Mouse (Mus musculus) liver, adult 2 months (tissue): ENCODE measurements at regions not wholly inside any gene's neighbourhood (a gene's known extent, or its start where the extent isn't known, plus 50 kb on each side); places are given as distances from the start of the nearest gene placed in this dataset.

Experiments used
- DNase-seq: peaks from one replicate; pipeline ENCODE4 v3.0.0-alpha.2; 2011; ENCODE audit warnings: low read depth, low spot score; ENCODE audit errors: extremely low read depth
- H3K27ac ChIP-seq: fragments of 200-500 bp; replicated peaks from 2 replicates; pipeline ENCODE4 v1.5.1; 2012; ENCODE audit warnings: low read depth, mild to moderate bottlenecking, control low read depth, inconsistent platforms, low read length; ENCODE audit not compliant: insufficient read depth
- H3K27me3 ChIP-seq: fragments of 200-500 bp; 2 replicates; pipeline ENCODE4 v1.6.1; 2012; ENCODE audit warnings: mild to moderate bottlenecking, moderate library complexity, low read length, inconsistent platforms; ENCODE audit not compliant: control insufficient read depth, insufficient read depth
- H3K36me3 ChIP-seq: fragments of 200-500 bp; 2 replicates; pipeline ENCODE4 v1.6.1; 2012; ENCODE audit warnings: low read length, inconsistent platforms; ENCODE audit not compliant: control insufficient read depth, insufficient read depth
- H3K4me1 ChIP-seq: fragments of 200-500 bp; 2 replicates; pipeline ENCODE4 v1.6.1; 2011; ENCODE audit warnings: low read length; ENCODE audit not compliant: control insufficient read depth, insufficient read depth
- H3K4me3 ChIP-seq: fragments of 200-500 bp; 2 replicates; pipeline ENCODE4 v1.5.1; 2011; ENCODE audit warnings: low read depth, mild to moderate bottlenecking, control low read depth, low read length, moderate library complexity; ENCODE audit not compliant: insufficient read depth
- H3K79me2 ChIP-seq: fragments of 200-500 bp; 2 replicates; pipeline ENCODE4 v1.6.1; 2012; ENCODE audit warnings: inconsistent platforms, mild to moderate bottlenecking, low read length, moderate library complexity; ENCODE audit not compliant: control insufficient read depth, insufficient read depth
- H3K9ac ChIP-seq: fragments of 200-500 bp; 2 replicates; pipeline ENCODE4 v1.6.1; 2012; ENCODE audit warnings: low read depth, mild to moderate bottlenecking, control low read depth, inconsistent platforms, low read length
- CTCF ChIP-seq: fragments of 200-500 bp; IDR thresholded peaks from 2 replicates; pipeline ENCODE4 v1.5.1; 2011; ENCODE audit warnings: low read depth, low read length, control low read depth
- POLR2A ChIP-seq: fragments of 200-500 bp; IDR thresholded peaks from 2 replicates; pipeline ENCODE4 v1.6.1; 2011; ENCODE audit warnings: low read length, control low read depth; ENCODE audit not compliant: insufficient read depth; ENCODE audit errors: extremely low read depth
- WGBS: fragments of 180-500 bp; shearing (Covaris S2); methylation state at CpG from one replicate; pipeline ENCODE4 v1.1.7; 2018; 5-methylcytosine and 5-hydroxymethylcytosine counted together

DNA sequence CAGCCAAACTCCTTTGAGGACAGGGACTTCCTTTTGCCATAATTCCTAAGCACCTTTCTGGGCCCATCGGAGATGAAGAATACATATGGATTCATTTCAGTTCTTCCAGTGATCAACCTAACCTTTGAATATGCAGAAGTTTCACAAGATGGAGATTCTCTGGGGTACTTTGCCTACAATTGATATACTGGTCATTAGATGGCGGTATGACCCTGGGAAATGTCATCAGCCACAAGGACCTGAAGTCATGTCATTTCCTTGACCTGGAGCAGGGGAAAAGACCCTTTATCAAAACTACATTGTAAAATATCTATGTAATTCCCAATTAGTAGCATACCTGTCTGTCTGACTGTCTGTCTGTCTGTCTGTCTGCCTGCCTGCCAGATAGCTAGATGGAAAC is 164.0 kb upstream of the Slc24a3 start:
- H3K9ac ChIP-seq = no peak overlapping the region

GRCm38 (mm10) chr2:145010674-145011073 is 156.9 kb upstream of the Slc24a3 start:
- TF ChIP-seq CTCF (no peak), POLR2A (no peak)
- Histone ChIP-seq H3K9ac (no peak overlapping the region), H3K79me2 (no peaks in the 10 kb centered on the region), H3K27me3 (no peaks in the 10 kb centered on the region), H3K36me3 (no peaks in the 10 kb centered on the region), H3K27ac (no peak overlapping the region), H3K4me1 (no peaks in the 10 kb centered on the region), H3K4me3 (no peak overlapping the region)
- no peak for DNase-seq

More for the DNA sequence above, 164.0 kb upstream of the Slc24a3 start:
- no peak for TF ChIP-seq CTCF
- no peak for TF ChIP-seq POLR2A
- H3K36me3 ChIP-seq = no peaks in the 10 kb centered on the region
- H3K79me2 ChIP-seq = no peaks in the 10 kb centered on the region
- no peaks in the 10 kb centered on the region for H3K27me3 ChIP-seq
- DNase-seq = no peak
- no peak overlapping the region for H3K4me3 ChIP-seq
- 74% methylated on average over 2 of the region's 2 CpGs for WGBS
- no peaks in the 10 kb centered on the region for H3K4me1 ChIP-seq
- no peak overlapping the region for H3K27ac ChIP-seq

DNA sequence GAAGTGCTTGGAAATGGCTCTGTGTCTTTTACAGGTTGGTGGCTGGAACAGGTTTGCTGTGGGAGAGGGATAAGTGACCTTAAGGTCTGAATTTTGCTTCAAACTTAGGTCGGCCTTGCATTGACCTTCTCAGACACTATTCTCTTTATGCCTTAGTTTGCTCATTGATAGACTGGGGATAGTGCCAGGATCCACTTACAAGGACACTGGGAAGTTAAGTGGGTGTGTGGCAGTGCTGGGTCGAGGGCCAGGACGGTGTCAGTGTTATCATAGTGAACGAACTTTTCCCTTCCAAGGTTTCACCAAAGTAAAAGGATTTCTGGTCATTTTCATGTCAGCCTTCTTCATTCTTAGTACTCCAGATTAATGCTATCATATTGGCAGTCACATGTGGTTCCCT is 156.3 kb upstream of the Slc24a3 start:
- Histone ChIP-seq H3K79me2 (no peaks in the 10 kb centered on the region), H3K27ac (no peak overlapping the region), H3K27me3 (no peaks in the 10 kb centered on the region), H3K4me1 (no peaks in the 10 kb centered on the region), H3K9ac (no peak overlapping the region), H3K4me3 (no peak overlapping the region), H3K36me3 (no peaks in the 10 kb centered on the region)
- 69% methylated on average over 4 of the region's 4 CpGs for WGBS
- TF ChIP-seq POLR2A = no peak
- TF ChIP-seq CTCF = no peak
- DNase-seq = no peak

DNA sequence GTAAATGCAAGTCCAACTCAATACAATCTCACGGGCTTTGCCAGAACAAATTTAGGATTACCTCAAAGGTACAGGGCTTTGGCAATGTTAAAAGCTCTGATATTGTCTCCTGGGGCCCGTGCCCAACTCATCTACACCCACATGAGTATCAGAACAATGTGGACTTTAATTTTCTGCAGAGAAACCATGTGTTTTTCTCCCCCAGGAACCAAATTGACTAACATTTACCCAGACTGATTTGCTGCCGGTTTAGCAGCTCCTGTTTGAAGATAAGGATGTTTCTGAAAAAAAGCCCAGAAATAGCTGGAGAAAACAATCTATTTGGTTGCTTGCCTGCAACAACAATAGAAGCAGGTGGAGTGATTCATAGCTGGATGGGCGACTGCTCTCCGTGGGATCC is 151.6 kb upstream of the Slc24a3 start:
- no peak overlapping the region for H3K9ac ChIP-seq
- TF ChIP-seq CTCF = no peak
- no peak for TF ChIP-seq POLR2A
- H3K27me3 ChIP-seq = no peaks in the 10 kb centered on the region
- no peak overlapping the region for H3K4me3 ChIP-seq
- H3K36me3 ChIP-seq = no peaks in the 10 kb centered on the region
- 51% methylated on average over 5 of the region's 5 CpGs for WGBS
- H3K79me2 ChIP-seq = no peaks in the 10 kb centered on the region
- H3K4me1 ChIP-seq = no peaks in the 10 kb centered on the region
- no peak for DNase-seq
- H3K27ac ChIP-seq = no peak overlapping the region

- no peak for TF ChIP-seq CTCF
- no peak for TF ChIP-seq POLR2A
- no peaks in the 10 kb centered on the region for H3K27me3 ChIP-seq
- DNase-seq = no peak
- no peaks in the 10 kb centered on the region for H3K4me1 ChIP-seq
- H3K4me3 ChIP-seq = no peak overlapping the region
- H3K79me2 ChIP-seq = no peaks in the 10 kb centered on the region
- no peaks in the 10 kb centered on the region for H3K36me3 ChIP-seq
- H3K27ac ChIP-seq = no peak overlapping the region
- H3K9ac ChIP-seq = no peak overlapping the region
Measured at GRCm38 (mm10) chr2:145016939-145017338, 150.6 kb upstream of the Slc24a3 start.

DNA sequence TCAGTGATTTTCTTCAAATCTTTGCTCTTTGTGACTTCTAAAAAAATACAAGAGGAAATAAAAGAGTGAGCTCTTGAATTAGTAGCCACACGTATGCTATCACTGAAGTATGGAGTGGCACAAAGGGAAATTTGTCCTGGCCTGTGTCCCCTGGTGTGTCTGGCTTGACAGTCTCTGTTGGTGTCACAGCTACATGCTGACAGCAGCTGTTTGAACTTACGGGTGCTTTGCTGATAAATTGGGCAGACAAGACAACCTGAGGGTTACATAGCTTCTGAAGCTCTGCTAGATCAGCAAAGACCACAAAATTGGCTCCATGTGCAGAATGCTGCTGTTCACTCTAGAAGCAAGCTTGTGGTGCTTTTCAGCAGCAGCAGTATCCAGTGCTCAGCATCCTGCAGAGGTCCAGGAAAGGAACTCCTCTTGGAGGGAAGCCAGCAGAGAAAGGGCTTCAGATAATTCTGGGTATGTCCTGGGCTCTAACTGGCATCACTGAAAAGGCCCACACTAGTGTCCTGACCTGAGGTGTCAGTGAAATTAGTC is 149.9 kb upstream of the Slc24a3 start:
- Histone ChIP-seq H3K27ac (no peak overlapping the region), H3K9ac (no peak overlapping the region), H3K36me3 (no peaks in the 10 kb centered on the region), H3K27me3 (no peaks in the 10 kb centered on the region), H3K4me1 (no peaks in the 10 kb centered on the region), H3K79me2 (no peaks in the 10 kb centered on the region), H3K4me3 (no peak overlapping the region)
- no peak for DNase-seq
- 51% methylated on average over 2 of the region's 2 CpGs for whole genome bisulfite sequencing
- TF ChIP-seq POLR2A (no peak), CTCF (no peak)
